Mouse (Mus musculus): Measurements from ENCODE around the gene Rgs13. TPM values are rescaled to one million over a fixed set of nuclear protein-coding genes. Genes with fewer than 3 reads are reported as not detected.

The Rgs13 gene
- polyA plus RNA-seq (2017; shearing (Covaris generic)), result 0.32 TPM

DNA sequence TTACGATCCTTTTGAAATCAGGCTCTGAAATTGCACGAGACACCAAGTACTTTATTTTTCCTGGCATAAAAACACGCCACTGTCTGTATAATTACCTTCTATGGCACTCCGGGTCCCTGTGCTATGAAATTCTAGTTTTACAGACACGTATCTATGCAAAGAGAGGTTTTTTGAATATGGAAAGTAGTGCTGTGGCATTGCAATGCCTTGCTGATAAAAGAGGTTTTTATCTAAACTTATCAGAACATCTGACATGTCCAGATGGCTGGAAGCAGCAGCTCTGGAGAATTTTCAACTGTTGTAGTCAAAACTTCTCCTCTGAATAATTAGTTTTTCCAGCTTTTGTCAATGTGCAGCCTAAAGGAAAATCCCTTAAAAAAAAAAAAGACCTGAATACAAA is at the start of gene Rgs13:
TSS of gene Rgs13 (minus strand) at position 207 of the 400 bp plus-strand sequence.

Other genes starting within 250 kb of the Rgs13 start
- 28.6 TPM for gene Rgs2, start 173.2 kb downstream of the Rgs13 start, polyA plus RNA-seq (2017; shearing (Covaris generic))
- 423 TPM for gene Rgs1, start 71.9 kb upstream of the Rgs13 start, polyA plus RNA-seq (2017; shearing (Covaris generic))